Mouse (Mus musculus): ENCODE data around the gene Dtnbp1. TPM values are rescaled to one million over a fixed set of nuclear protein-coding genes. Genes with fewer than 3 reads are reported as not detected.

Gene Dtnbp1
- polyA plus RNA-seq, 1 experiment from 2014 or later: 77.2 TPM

GRCm38 (mm10) chr13:44915382-44915781 lies 86.6 kb downstream of the Dtnbp1 start:
- WGBS: 89% methylated on average over 5 of the region's 5 CpGs
- Histone ChIP-seq H3K36me3 (peaks cover 97% of the 10 kb centered on the region), H3K4me1 (peaks cover 16% of the 10 kb centered on the region), H3K4me2 (replicated peaks) (no peak overlapping the region), H3K4me3 (no peak overlapping the region), H3K9ac (no peak overlapping the region), H3K9me3 (no peaks in the 10 kb centered on the region), H3K27ac (no peak overlapping the region), H3K27me3 (no peaks in the 10 kb centered on the region)
- ATAC-seq (ENCODE audit: low FRiP score, low read depth): no peak

DNA sequence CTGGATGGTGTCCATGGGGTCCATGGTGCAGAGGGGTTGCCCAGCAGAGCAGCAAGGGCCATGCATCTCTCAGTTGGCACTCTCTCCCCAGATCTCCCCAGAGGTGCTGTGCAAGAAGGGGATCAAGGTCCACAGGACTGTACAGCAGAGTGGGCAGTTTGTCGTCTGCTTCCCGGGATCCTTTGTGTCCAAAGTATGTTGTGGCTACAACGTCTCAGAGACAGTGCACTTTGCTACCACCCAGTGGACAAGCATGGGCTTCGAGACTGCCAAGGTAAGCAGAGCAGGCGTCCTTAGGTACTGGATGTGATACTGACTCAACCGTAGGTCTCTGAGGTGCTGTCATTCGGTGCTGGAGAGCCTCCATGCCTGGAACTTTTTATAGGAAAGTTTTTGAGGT lies 88.4 kb downstream of the Dtnbp1 start:
- Histone ChIP-seq H3K9ac (no peak overlapping the region), H3K36me3 (peaks cover 98% of the 10 kb centered on the region), H3K9me3 (no peaks in the 10 kb centered on the region), H3K27ac (peak overlapping the region; percentile 48; the same call in 1 of the 2 replicates), H3K4me1 (peaks cover 20% of the 10 kb centered on the region), H3K27me3 (no peaks in the 10 kb centered on the region), H3K4me2 (replicated peaks) (no peak overlapping the region), H3K4me3 (no peak overlapping the region)
- no peak for ATAC-seq (ENCODE audit: low FRiP score, low read depth)
- WGBS: 69% methylated on average over 7 of the region's 7 CpGs

DNA sequence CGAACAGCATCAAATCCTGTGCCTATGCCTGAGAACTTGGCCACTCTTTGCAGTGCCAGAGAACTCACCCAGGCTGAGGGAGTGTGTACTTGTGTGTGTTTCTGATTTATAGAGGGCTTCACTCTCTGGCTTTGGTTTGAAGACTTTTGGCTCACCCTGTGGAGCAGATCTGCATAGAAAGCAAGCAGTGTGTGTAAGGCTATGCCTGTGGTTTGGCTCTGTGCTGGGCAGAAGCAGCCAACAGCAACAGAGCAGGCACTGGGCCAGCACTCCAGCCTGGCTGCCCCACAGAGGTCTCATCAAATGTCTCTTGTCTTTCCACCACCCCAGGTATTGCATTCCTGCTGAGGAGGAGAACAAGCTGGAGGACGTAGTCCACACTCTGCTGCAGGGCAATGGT lies 89.1 kb downstream of the Dtnbp1 start:
- no peak overlapping the region for H3K9ac ChIP-seq
- peak; percentile 14; the same call in 1 of the 2 replicates for ATAC-seq (ENCODE audit: low FRiP score, low read depth)
- no peak overlapping the region for H3K4me2 ChIP-seq (replicated peaks)
- WGBS: 76% methylated on average over 2 of the region's 2 CpGs
- no peaks in the 10 kb centered on the region for H3K9me3 ChIP-seq
- H3K4me1 ChIP-seq: peaks cover 26% of the 10 kb centered on the region
- no peaks in the 10 kb centered on the region for H3K27me3 ChIP-seq
- H3K27ac ChIP-seq: peak overlapping the region; percentile 48; the same call in 1 of the 2 replicates
- H3K4me3 ChIP-seq: no peak overlapping the region
- peaks cover 98% of the 10 kb centered on the region for H3K36me3 ChIP-seq

GRCm38 (mm10) chr13:44908790-44909189 lies 93.2 kb downstream of the Dtnbp1 start:
- Histone ChIP-seq H3K27ac (no peak overlapping the region), H3K4me3 (no peak overlapping the region), H3K9ac (no peak overlapping the region), H3K36me3 (peaks cover 90% of the 10 kb centered on the region), H3K9me3 (no peaks in the 10 kb centered on the region), H3K4me2 (replicated peaks) (no peak overlapping the region), H3K27me3 (no peaks in the 10 kb centered on the region), H3K4me1 (peaks cover 40% of the 10 kb centered on the region)
- 3% methylated on average over 1 of the region's 1 CpGs for WGBS
- ATAC-seq (ENCODE audit: low FRiP score, low read depth): no peak

GRCm38 (mm10) chr13:44907702-44908101 lies 94.2 kb downstream of the Dtnbp1 start:
- H3K4me1 ChIP-seq: peaks cover 34% of the 10 kb centered on the region
- peak; percentile 89 for ATAC-seq (ENCODE audit: low FRiP score, low read depth)

DNA sequence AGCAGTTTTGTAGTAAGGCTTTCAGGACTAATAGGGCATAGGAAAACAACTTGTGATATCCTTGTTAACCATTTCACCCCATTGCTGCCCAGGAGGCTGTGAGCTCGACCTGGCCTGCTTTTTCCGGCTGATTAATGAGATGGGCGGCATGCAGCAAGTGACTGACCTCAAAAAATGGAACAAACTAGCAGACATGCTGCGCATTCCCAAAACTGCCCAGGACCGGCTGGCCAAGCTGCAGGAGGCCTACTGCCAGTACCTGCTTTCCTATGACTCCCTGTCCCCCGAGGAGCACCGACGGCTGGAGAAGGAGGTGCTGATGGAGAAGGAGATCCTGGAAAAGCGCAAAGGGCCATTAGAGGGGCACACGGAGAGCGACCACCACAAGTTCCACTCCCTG lies 95.8 kb downstream of the Dtnbp1 start:
- peaks cover 88% of the 10 kb centered on the region for H3K36me3 ChIP-seq
- 89% methylated on average over 11 of the region's 11 CpGs for WGBS
- H3K9ac ChIP-seq: no peak overlapping the region
- H3K9me3 ChIP-seq: no peaks in the 10 kb centered on the region
- H3K4me3 ChIP-seq: no peak overlapping the region
- H3K4me1 ChIP-seq: peaks cover 24% of the 10 kb centered on the region
- no peak overlapping the region for H3K27ac ChIP-seq
- no peaks in the 10 kb centered on the region for H3K27me3 ChIP-seq
- ATAC-seq (ENCODE audit: low FRiP score, low read depth): no peak
- H3K4me2 ChIP-seq (replicated peaks): no peak overlapping the region

More at GRCm38 (mm10) chr13:44907702-44908101, 94.2 kb downstream of the Dtnbp1 start:
- no peak overlapping the region for H3K4me3 ChIP-seq
- H3K27me3 ChIP-seq: no peaks in the 10 kb centered on the region
- H3K4me2 ChIP-seq (replicated peaks): no peak overlapping the region
- H3K36me3 ChIP-seq: peaks cover 88% of the 10 kb centered on the region
- H3K9me3 ChIP-seq: no peaks in the 10 kb centered on the region
- 44% methylated on average over 6 of the region's 6 CpGs for WGBS
- H3K9ac ChIP-seq: no peak overlapping the region
- peak overlapping the region; percentile 55; the same call in 1 of the 2 replicates for H3K27ac ChIP-seq

DNA sequence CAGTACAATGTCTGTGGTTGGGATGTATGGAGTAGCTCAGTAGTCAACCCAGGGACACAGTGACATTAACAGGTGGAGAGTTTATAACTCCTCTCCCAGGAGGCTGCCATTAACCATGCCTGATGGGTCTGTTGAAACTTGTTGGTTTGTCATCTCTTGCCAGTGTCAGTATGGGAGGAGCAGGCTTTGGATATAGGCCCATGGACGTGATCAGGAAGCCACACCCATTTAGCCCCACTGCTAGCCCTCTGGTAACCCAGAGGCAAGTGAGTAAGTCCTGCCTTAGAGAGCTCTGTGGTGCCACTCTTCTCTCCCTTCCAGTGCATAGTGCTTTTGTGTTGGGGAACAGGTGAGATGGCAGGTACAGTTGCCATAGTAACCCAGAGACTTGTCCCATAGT lies 97.7 kb downstream of the Dtnbp1 start:
- H3K4me3 ChIP-seq: no peak overlapping the region
- peaks cover 31% of the 10 kb centered on the region for H3K4me1 ChIP-seq
- 63% methylated on average over 1 of the region's 1 CpGs for WGBS
- ATAC-seq (ENCODE audit: low FRiP score, low read depth): no peak
- H3K36me3 ChIP-seq: peaks cover 76% of the 10 kb centered on the region
- no peaks in the 10 kb centered on the region for H3K27me3 ChIP-seq
- no peaks in the 10 kb centered on the region for H3K9me3 ChIP-seq
- H3K4me2 ChIP-seq (replicated peaks): no peak overlapping the region
- H3K9ac ChIP-seq: no peak overlapping the region
- no peak overlapping the region for H3K27ac ChIP-seq

GRCm38 (mm10) chr13:44903416-44903815 lies 98.5 kb downstream of the Dtnbp1 start:
- H3K4me1 ChIP-seq: peaks cover 27% of the 10 kb centered on the region
- no peak overlapping the region for H3K4me2 ChIP-seq (replicated peaks)
- H3K4me3 ChIP-seq: no peak overlapping the region
- H3K9ac ChIP-seq: no peak overlapping the region
- ATAC-seq (ENCODE audit: low FRiP score, low read depth): no peak
- H3K27ac ChIP-seq: no peak overlapping the region
- no peaks in the 10 kb centered on the region for H3K27me3 ChIP-seq
- H3K36me3 ChIP-seq: peaks cover 76% of the 10 kb centered on the region
- H3K9me3 ChIP-seq: no peaks in the 10 kb centered on the region

GRCm38 (mm10) chr13:44902299-44902698 lies 99.6 kb downstream of the Dtnbp1 start:
- no peak overlapping the region for H3K9ac ChIP-seq
- H3K4me1 ChIP-seq: peaks cover 15% of the 10 kb centered on the region
- no peak for ATAC-seq (ENCODE audit: low FRiP score, low read depth)
- no peaks in the 10 kb centered on the region for H3K27me3 ChIP-seq
- H3K4me2 ChIP-seq (replicated peaks): no peak overlapping the region
- 92% methylated on average over 6 of the region's 6 CpGs for WGBS
- H3K9me3 ChIP-seq: no peaks in the 10 kb centered on the region
- peaks cover 76% of the 10 kb centered on the region for H3K36me3 ChIP-seq
- H3K4me3 ChIP-seq: no peak overlapping the region
- H3K27ac ChIP-seq: no peak overlapping the region

GRCm38 (mm10) chr13:44896211-44896610 lies 105.7 kb downstream of the Dtnbp1 start:
- no peaks in the 10 kb centered on the region for H3K27me3 ChIP-seq
- no peak overlapping the region for H3K4me2 ChIP-seq (replicated peaks)
- WGBS: 93% methylated on average over 12 of the region's 12 CpGs
- H3K4me1 ChIP-seq: peaks cover 24% of the 10 kb centered on the region
- H3K4me3 ChIP-seq: no peak overlapping the region
- peaks cover 56% of the 10 kb centered on the region for H3K36me3 ChIP-seq
- no peaks in the 10 kb centered on the region for H3K9me3 ChIP-seq
- H3K9ac ChIP-seq: no peak overlapping the region
- H3K27ac ChIP-seq: no peak overlapping the region
- ATAC-seq (ENCODE audit: low FRiP score, low read depth): no peak

DNA sequence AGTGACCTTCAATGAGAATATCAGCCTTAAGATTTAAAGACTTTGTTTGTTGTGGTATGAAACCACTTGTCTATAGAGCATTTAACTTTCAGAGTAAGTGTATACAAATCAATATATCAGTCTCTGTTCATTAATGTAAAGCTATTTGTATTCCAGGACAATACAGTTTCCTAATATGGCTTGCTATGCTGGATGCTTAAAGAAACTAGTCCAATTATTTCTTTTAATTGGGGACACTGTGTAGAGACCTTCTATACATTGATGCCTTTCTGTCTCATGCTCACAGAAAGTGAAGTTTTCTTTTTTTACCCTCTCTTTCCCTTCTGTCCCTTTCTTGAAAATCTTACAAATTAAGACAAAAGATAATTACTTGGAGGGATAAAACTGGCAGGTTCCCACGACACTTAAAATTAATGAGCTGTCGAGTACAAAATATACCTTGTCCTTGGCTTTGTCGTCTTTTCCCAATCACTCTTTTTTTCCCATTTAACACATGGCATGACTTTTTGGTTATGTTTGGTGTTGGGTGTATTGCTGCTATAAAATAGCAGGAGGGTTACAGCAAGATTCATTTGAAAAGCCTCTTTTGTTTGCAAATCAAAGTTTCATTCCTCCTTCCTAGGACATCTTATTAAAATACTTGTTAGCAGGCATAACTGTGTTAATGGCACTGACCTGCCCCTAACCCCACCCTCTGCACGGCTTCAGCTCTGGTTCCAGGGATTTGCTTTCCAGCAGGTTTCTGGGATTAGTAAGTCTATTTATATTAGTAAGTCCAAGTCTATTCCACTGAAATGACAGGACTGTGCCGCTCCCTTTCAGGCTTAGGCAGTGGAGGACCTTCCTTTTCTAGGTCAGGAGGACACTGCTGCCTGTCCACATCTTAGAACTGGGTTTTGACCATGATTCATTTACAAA lies 109.9 kb downstream of the Dtnbp1 start:
- no peaks in the 10 kb centered on the region for H3K9me3 ChIP-seq
- H3K27me3 ChIP-seq: no peaks in the 10 kb centered on the region
- 0 out of 2 replicates have a peak, but pooled peaks have one; percentile 40 for ATAC-seq (ENCODE audit: low FRiP score, low read depth)
- no peak overlapping the region for H3K4me2 ChIP-seq (replicated peaks)
- H3K4me1 ChIP-seq: peaks cover 21% of the 10 kb centered on the region
- 22% methylated on average over 5 of the region's 5 CpGs for WGBS
- H3K36me3 ChIP-seq: peaks cover 43% of the 10 kb centered on the region
- H3K9ac ChIP-seq: no peak overlapping the region
- H3K4me3 ChIP-seq: no peak overlapping the region
- no peak overlapping the region for H3K27ac ChIP-seq

GRCm38 (mm10) chr13:44890612-44891011 lies 111.3 kb downstream of the Dtnbp1 start:
- Histone ChIP-seq H3K4me1 (peaks cover 21% of the 10 kb centered on the region), H3K27me3 (no peaks in the 10 kb centered on the region), H3K4me2 (replicated peaks) (no peak overlapping the region), H3K9me3 (no peaks in the 10 kb centered on the region), H3K27ac (no peak overlapping the region), H3K4me3 (no peak overlapping the region), H3K9ac (no peak overlapping the region), H3K36me3 (peaks cover 32% of the 10 kb centered on the region)
- WGBS: 83% methylated on average over 2 of the region's 2 CpGs
- ATAC-seq (ENCODE audit: low FRiP score, low read depth): no peak
